Mouse (Mus musculus) bone marrow macrophage, adult 2 months (primary cell): ENCODE data around the gene Kdelr1. TPM values are rescaled to one million over a fixed set of nuclear protein-coding genes. Genes with fewer than 3 reads are reported as not detected.

Source experiments
- H3K27ac ChIP-seq: 2 replicates; pipeline ENCODE4 v1.5.1; 2012; ENCODE audit warnings: low read depth, low read length; ENCODE audit not compliant: insufficient read depth
- H3K4me1 ChIP-seq: 2 replicates; pipeline ENCODE4 v1.6.1; 2012; ENCODE audit warnings: low read length; ENCODE audit not compliant: control insufficient read depth, insufficient read depth
- H3K4me3 ChIP-seq: 2 replicates; pipeline ENCODE4 v1.5.1; 2012; ENCODE audit warnings: mild to moderate bottlenecking, low read length, moderate library complexity; ENCODE audit not compliant: insufficient read depth
- CTCF ChIP-seq: IDR thresholded peaks from 2 replicates; pipeline ENCODE4 v1.5.1; 2012; ENCODE audit warnings: low read depth, mild to moderate bottlenecking, low read length, moderate library complexity
- POLR2A ChIP-seq: IDR thresholded peaks from 2 replicates; pipeline ENCODE4 v1.6.1; 2012; ENCODE audit warnings: mild to moderate bottlenecking, low read depth, low read length, borderline replicate concordance
- polyA plus RNA-seq: library from polyadenylated mRNA; stranded (reverse); fragments of >200 nt; gene quantifications from 2 replicates; pipeline ENCODE4 v1.2.4, GENCODE M21; 2012; ENCODE audit not compliant: missing spikeins, insufficient read depth, insufficient read length

Kdelr1 gene
- polyA plus RNA-seq, 1 experiment: 169 TPM

- Histone ChIP-seq H3K4me1 (peaks cover 12% of the 10 kb centered on the region), H3K4me3 (no peak overlapping the region), H3K27ac (no peak overlapping the region)
- no peak for TF ChIP-seq CTCF
- TF ChIP-seq POLR2A: no peak
Observed at GRCm38 (mm10) chr7:45916056-45917003, 43.8 kb downstream of the Kdelr1 start.

GRCm38 (mm10) chr7:45917004-45917704 is 44.6 kb downstream of the Kdelr1 start:
- H3K4me1 ChIP-seq: peaks cover 20% of the 10 kb centered on the region
- TF ChIP-seq POLR2A (no peak), CTCF (no peak)
- H3K27ac ChIP-seq: no peak overlapping the region
- H3K4me3 ChIP-seq: no peak overlapping the region

GRCm38 (mm10) chr7:45917926-45918325 is 45.4 kb downstream of the Kdelr1 start:
- H3K4me3 ChIP-seq: no peak overlapping the region
- H3K4me1 ChIP-seq: peaks cover 26% of the 10 kb centered on the region
- H3K27ac ChIP-seq: no peak overlapping the region
- no peak for TF ChIP-seq POLR2A
- TF ChIP-seq CTCF: no peak

- TF ChIP-seq POLR2A: no peak
- TF ChIP-seq CTCF: peak; percentile 62
- Histone ChIP-seq H3K27ac (no peak overlapping the region), H3K4me3 (peak overlapping the region; percentile 82), H3K4me1 (peaks cover 26% of the 10 kb centered on the region)
Observed at GRCm38 (mm10) chr7:45919083-45919671, 46.6 kb downstream of the Kdelr1 start.

DNA sequence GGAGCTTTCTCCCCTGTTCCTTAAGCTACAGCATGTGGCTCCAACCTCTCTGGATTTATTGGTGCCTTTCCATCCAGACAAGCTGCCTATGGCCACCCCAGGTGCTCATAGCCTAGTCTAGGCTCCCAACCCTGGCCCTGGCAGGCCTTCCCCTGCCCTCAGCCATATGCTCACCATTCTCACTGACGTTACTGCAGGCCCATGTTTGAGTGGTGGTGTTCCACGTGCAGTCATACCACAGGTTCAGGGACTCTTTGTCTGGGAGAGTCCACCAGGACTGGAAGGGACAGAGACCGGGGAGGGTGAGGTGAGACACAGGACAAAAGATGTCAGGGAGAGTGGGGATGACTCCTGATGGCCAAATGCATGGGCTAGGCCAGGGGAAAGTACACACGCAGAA is 47.2 kb downstream of the Kdelr1 start:
- Histone ChIP-seq H3K27ac (peak overlapping the region; percentile 95), H3K4me1 (peaks cover 26% of the 10 kb centered on the region), H3K4me3 (peak overlapping the region; percentile 82)
- TF ChIP-seq POLR2A: no peak
- no peak; the same call in 1 of the 2 replicates for TF ChIP-seq CTCF

GRCm38 (mm10) chr7:45920583-45921241 is 48.1 kb downstream of the Kdelr1 start:
- peaks cover 26% of the 10 kb centered on the region for H3K4me1 ChIP-seq
- H3K4me3 ChIP-seq: peak overlapping the region; percentile 82
- TF ChIP-seq POLR2A (no peak), CTCF (no peak)
- H3K27ac ChIP-seq: peak overlapping the region; percentile 95

- peak within 1 kb of the TSS; percentile 82 for H3K4me3 ChIP-seq
- TF ChIP-seq POLR2A (peak; percentile 46; the same call in 1 of the 2 replicates), CTCF (no peak)
- peaks cover 26% of the 10 kb centered on the region for H3K4me1 ChIP-seq
- H3K27ac ChIP-seq: peak within 1 kb of the TSS; percentile 95
Observed at GRCm38 (mm10) chr7:45921242-45921621, 48.7 kb downstream of the Kdelr1 start, which contains the start of gene Emp3. Gene Emp3 (minus strand): TSS chr7:45921404.

GRCm38 (mm10) chr7:45921950-45922600 is 49.5 kb downstream of the Kdelr1 start:
- TF ChIP-seq POLR2A (no peak), CTCF (no peak)
- Histone ChIP-seq H3K27ac (peak overlapping the region; percentile 95), H3K4me1 (peaks cover 23% of the 10 kb centered on the region), H3K4me3 (peak overlapping the region; percentile 19; the same call in 1 of the 2 replicates)

DNA sequence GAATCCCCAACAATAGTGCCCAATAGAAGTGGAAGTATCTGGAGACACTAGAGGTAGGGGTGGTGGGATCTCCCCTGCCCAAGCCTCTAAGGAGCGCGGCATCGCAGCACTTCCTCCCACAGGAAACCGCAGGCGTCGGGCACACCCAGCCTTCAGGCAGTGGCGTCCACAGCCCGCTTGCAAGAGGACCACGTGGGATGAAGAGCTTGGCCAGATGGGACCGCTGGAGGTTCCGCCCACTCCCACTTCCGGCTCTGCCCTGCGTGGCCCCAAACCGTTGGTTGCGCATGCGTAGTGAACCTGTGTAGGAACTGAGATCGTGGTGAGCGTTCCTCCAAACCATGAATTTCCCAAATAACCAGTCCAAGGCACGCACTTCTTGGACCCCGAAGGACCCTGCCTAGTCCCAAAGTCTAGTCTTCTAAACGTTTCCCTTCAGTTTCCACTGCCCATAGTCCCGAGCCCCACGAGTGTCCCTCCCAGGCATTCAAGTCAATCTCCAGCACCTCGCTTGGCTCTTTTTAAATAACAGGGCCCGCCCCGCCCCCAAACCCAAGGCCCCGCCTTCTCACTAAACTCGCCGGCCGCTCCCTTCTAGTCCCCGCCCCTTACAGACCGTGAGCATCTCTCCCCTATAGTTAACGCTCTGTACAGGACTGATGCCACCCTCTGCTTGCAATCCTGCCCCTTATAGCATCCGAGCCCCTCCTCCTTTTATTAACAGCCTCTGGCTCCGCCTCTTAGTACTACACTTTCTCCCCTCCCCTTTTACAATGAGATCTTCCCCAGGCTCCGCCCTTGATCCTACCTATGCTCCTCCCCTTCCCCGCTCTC is 50.6 kb downstream of the Kdelr1 start:
- Histone ChIP-seq H3K27ac (peak overlapping the region; percentile 97), H3K4me1 (peaks cover 17% of the 10 kb centered on the region), H3K4me3 (peak overlapping the region; percentile 67)
- peak; percentile 89; the same call in 1 of the 2 replicates for TF ChIP-seq POLR2A
- no peak for TF ChIP-seq CTCF
